Mouse (Mus musculus) cortical plate, adult 2 months (tissue): ENCODE data around the gene Dmkn.

Experiments used
- CTCF ChIP-seq: fragments of 200-500 bp; IDR thresholded peaks from 2 replicates; pipeline ENCODE4 v1.5.1; 2011; ENCODE audit warnings: mild to moderate bottlenecking, control low read depth, low read length; ENCODE audit not compliant: insufficient read depth; ENCODE audit errors: extremely low read depth
- POLR2A ChIP-seq: fragments of 200-500 bp; IDR thresholded peaks from 2 replicates; pipeline ENCODE4 v1.6.1; 2011; ENCODE audit warnings: mild to moderate bottlenecking, low read length, control low read depth; ENCODE audit not compliant: insufficient read depth; ENCODE audit errors: extremely low read depth

DNA sequence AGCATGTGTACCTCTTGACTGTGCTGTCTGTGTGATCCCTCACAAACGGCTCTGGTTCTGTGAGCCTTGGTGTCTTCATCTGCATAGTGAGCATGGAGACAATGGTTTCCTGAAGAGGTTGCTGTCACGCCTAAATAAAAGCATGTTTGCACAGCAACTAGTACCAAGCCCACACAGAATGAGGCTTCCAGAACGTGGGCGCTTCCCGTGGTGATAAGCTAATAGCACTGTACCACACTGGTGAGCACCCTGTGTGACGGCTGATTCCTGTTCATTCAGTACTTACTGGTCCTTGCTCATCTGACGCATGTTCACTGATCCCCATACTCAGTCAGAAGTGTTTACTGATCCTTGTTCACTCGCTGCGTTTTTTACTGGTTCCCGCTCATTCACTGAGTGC lies 26.6 kb downstream of the Dmkn start:
- TF ChIP-seq POLR2A (no peak), CTCF (no peak)
